Mouse (Mus musculus) thymus, adult 18-20 months (tissue): ENCODE results near the gene Agrp.
"Not testable (repeated sequence)": the region's sequence is repeated elsewhere in the genome, so short reads cannot be mapped to it uniquely, and the experiment has no call there.

ENCODE experiments used
- DNase-seq, 2 experiments: peaks; one replicate each; pipeline ENCODE4 v3.0.0; 2022; ENCODE audit warnings: mixed read lengths in 2 of 2

The Agrp gene

DNA sequence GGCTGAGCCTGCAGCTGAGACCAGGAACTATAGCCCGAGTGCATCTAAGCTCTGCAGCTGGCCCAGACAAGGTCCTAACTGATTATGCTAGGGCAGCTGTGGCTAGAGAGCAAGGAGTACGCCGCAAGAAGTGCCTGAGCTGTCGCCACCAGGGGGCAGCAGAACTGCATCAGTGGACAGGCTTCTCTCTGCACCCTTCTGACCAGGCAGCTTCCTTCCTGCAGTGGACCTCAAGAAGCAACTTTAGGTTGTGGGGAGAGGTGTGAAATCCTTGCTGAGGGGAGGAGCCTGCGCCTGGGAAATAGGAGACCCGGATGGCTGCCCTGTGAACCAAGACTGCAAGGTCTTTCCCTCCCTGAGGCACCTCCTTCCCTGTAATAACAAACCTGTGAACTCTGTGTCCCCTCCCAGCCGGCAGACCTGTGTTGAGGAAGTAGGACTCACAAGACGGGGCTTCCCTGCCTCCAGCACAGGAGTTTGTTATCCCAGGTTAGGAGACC is 14.7 kb downstream of the Agrp start:
- DNase-seq, result peak; percentile 92 to 95

DNA sequence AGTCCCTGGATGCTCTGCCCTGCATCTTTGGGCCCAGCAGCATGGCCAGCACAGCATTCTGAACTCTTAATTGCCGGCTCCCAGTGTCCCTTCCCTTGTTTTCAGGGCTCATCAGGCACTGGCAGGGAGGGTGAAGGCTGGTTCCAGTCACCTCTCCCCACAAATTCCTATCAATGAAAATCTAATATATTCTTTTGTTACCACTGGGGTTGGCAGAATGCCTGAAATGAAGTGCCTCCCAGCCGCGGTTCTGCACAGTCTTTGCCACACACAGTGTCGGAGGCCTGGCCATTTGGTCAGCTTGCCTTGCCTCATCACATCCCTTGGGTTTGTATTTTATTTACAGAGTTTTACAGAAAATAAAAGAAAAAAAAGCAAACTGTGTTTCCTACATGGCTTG is 15.4 kb downstream of the Agrp start:
- DNase-seq, result no peak

DNA sequence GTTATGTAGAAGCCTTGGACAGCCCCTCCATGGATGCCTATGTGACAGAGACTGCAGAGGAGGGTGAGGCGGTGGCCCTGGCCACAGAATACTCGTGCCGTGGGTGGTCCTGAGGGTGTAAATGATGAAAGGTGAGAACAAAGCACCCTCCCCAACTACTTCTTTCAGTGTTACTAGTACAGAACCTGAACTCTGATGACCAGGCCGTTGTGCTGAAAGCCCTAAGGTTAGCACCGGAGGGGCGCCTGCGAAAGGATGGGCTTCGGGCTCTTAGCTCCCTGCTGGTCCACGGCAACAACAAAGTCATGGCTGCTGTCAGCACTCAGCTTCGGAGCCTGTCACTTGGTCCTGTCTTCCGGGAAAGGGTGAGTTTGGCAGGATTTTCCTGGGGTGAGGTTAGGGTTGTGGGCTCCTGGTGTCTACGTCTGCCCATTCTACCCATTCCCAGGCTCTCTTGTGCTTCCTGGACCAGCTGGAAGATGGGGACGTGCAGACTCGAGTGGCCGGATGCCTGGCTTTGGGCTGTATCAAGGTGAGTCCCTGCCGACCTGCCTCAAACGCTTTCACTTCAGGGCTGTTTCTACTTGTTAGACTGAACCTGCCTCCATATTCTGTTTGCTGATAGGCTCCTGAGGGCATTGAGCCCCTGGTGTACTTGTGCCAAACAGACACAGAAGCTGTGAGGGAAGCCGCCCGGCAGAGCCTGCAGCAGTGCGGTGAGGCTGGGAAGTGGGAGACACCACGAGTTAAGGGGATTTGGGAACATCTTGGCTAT is 16.1 kb downstream of the Agrp start:
- no peak for DNase-seq

DNA sequence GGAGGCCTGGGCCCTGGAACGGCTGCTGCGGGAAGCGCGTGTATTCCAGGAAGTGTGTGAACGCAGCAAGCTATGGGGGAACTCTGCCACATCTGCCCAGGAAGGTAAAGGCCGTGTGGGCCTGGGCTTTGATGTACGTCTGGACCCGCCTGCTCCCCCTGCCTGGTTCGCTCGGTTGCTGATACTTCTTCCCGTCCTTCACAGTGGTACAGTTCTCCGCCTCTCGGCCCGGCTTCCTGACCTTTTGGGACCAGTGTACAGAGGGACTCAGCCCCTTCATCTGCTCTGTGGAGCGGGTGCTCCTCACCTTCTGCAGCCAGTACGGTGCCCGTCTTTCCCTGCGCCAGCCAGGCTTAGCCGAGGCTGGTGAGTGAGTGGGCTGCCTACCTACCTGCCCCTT is 17.0 kb downstream of the Agrp start:
- DNase-seq, result no peak

DNA sequence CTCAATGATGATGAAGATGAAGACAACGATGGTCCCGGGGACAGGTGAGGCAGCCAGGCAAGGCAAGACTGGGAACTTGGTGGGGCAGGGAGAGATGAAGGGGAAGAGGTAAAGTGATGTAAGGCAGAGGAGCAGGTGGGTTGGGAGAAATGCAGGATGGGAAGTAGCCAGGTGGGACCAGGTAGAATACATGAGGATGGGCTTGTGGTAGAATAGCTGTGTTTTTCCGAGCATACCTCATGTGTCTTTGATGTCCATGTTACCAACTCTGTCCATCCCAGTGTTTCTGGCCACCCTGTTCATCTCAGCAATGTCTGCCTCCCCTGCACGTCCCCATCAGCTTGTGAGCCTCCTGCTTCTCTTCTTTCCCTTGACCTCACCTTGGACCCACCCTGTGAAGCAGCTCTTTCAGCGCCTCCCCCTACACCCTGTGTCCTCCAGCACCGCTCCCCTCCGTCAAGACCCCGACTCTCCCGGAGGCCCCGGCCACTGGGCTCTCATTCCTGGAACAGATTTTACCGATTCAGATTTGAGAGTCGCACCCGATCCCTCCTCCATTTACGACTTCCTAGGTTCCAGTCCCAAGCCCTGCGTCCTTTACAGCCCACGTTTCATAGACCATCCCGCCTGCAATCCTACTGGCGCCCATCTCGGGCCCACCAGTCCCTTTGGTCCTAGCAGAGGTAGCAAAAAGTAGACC is 18.2 kb downstream of the Agrp start:
- DNase-seq, result peak in 1 of 2 experiments; percentile 11

DNA sequence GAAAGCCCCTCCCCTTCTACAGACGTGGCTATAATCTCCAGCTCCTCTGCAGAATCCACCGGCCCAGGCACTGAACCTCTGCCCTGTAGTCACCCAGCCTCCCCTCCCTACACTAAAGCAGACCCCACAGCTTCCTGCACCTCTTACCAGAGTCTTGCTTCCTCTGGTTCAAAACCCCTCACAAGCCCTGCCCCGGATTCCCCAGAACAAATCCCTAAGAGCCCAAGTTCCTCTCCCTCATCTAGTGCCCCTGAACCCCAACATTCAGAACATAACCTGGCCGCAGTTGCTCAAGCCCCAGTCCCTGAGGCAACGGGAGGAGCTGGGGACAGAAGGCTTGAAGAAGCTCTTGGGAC is 18.9 kb downstream of the Agrp start:
- DNase-seq, result no peak

DNA sequence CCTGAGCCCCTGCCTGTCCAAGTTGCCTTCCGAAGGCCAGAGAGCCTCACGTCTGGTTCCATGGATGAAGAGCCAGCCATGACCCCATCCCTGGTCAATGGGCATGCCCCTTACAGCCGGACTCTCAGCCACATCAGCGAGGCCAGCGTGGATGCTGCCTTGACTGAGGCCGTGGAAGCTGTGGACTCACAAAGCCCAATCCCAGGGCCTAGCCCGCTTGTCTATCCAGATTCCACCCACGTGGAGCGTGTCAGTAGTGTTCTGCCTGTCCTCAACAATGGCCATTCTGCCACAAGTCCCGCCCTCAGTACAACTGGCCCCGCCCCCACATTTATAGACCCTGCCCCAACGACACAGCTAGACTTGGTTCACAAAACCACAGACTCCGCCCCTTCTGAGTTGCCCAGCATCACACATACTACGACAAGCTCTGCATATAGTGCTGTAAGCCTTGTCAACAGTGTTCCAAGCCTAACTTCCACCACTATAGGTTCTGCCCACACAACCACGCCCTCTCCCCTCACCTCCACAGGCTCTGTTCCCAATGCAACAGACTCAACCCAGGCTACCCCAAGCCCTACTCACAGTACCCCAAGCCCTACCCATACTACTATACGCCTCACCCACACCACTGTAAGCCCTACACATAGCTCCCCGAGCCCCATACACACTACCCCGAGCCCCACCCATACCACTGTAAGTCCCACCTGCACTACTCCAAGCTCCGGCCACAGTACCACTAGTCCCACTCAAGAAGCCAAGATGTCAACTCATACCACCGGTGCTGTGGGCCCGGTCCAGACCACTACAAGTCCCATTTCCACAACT is 19.5 kb downstream of the Agrp start:
- DNase-seq, result peak; percentile 14 to 46

DNA sequence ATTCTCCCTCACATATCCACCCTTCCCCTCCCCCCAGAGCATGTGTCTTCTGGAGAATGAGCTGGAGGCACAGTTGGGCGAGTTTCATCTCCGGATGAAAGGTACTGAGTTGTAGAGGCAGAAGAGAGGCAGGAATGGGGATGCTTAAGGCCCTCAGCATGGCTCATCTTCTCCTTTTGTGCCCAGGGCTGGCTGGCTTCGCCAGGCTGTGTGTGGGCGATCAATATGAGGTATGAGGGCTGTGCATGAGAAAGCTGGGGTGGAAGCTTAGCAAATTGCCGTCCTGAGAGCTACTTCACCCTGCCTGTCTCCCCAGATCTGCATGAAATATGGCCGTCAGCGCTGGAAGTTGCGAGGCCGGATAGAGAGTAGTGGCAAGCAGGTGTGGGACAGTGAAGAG is 21.3 kb downstream of the Agrp start:
- no peak for DNase-seq

DNA sequence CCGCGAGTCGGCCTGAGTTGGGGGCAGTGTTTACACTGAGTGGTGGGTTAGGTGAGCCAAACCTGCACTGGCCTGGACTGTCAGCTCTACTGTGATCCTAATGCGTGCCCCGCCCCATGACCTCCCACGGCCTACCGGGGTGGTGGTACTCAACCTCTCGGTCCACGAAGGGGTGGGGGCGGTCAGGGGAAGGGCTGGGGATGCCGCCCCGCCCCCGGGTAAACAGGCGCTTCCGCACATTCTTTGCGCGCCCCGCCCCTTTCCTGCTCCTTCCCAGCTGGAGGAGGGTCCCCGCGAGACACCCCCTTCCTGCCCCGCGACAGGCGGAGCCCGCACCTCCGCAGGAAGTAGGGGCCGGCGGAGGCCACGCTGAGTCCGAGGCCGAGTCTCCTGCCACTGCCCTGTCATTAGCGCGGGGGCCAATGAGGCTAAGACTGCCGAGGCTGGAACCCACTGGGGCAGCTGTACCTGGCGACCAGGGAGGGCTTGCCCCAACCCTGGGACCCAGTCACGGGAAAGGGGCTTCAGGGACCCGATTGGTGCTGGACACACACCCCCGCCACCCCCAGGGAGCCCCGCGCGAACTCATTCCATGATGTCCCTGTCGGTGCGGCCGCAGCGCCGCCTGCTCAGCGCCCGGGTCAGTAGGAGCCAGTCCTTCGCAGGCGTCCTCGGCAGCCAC is 23.2 kb downstream of the Agrp start:
- DNase-seq, result peak; percentile 81 to 83

DNA sequence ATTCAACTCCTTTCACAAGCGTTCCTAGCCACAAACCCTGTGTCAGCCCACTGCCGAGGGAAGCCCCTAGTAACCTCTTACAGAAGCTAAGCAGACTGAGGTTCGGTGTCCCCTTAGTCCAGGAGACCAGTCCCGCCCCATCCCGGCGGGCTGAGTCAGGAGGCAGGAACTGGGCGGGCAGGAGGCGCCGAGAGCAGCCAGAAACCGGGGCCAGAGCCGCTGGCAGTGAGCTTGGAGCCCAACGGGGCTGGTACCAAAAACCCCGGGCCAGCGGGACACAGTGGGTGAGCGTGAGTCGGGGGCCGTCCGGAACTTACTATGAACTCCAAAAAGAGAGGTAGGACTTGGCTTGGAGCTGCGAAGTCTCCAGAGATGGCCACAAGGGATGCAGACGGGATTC is 24.2 kb downstream of the Agrp start:
- DNase-seq, result peak in 1 of 2 experiments; percentile 24

DNA sequence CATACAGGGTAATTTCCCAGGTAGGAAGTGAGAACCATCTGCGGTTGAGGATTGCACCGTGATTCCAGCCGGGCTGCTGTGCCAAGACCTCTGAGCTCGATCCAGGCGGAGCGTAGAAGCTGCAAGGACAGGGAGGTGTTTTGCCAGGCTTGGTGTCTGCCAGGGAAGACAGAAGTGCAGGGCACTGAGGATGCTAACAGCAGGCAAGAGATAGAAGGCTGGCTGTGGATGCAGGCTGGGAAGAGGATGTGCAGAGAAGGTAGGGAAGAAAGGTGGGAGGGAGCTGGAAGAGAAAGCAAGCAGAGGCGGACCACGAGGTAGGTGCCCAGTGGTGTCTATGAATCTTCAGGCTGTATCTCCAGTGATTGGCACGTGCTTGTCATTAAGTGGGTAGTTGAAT is 25.4 kb downstream of the Agrp start:
- no peak for DNase-seq

DNA sequence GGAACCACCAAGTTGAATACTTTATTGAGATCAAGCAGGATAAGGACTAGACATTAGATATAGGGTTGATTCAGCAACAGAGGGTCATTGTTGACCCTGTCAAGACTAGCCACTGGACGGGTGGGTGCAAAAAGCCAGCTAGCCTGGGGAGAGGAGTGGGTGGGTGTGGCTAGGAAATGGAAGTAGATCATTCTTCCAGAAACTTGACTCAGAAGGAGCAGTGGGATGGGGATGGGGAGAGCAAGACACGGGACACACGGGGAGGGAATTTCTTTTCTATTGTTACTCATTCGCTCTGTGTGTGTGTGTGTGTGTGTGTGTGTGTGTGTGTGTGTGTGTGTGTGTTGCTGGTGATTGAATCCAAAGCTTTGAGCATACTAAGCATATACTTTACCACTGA is 27.4 kb downstream of the Agrp start:
- no peak for DNase-seq

DNA sequence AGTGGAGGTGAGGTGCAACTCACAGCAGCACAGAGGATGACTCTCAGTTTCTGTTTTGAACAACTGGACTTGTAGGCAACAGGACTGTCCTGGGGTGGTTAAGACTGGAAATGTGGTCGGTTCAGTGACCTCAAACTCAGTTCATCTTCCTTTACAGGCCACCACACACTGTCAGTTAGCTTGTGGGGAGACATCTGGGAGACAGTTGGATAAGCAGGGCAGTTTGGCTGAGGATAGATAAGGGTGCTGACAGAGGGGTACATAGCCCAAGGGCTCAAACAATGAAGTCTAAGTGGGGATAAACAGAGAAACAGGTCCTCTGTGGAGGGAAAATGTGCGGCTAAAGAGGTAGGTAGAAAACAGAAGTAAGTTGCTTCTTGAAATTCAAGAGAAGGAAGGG is 27.8 kb downstream of the Agrp start:
- no peak for DNase-seq

DNA sequence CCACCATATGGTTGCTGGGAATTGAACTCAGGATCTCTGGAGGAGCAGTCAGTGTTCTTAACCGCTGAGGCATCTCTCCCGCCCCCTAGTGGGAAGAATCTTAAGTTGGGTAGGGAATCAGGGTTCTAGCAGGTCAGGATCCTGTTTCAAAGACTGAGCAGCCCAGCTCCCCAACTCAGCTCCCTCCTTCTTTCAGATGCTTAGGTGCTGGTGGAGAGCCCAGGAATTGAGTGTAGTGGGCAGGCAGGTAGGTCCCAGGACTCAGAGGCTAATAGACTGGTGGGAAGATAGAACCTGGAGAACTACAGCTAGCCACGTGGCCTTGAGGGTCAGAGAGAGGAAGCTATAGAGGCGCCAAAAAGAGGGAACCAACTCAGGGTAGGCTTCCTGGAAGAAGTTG is 29.5 kb downstream of the Agrp start:
- peak; percentile 32 to 64 for DNase-seq

DNA sequence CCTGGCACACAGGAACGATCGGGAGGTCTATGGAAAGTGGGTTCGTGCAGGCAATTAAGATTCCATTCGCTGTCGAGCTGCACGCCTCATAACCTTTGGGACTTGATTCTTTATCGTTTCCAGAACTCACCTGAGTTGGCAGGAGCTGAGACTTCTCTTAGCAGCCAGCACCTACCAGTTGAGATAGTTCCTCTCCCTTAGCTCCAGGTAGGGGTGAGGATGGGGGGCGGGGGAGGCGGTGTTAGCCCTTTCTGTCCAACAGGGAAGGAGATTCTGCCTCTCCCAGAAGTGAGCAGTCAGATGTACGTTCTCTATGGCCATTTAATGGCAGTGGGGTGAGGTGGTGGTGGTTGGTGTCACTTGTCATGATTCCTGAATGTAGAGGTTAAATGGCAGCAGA is 30.1 kb downstream of the Agrp start:
- no peak for DNase-seq

DNA sequence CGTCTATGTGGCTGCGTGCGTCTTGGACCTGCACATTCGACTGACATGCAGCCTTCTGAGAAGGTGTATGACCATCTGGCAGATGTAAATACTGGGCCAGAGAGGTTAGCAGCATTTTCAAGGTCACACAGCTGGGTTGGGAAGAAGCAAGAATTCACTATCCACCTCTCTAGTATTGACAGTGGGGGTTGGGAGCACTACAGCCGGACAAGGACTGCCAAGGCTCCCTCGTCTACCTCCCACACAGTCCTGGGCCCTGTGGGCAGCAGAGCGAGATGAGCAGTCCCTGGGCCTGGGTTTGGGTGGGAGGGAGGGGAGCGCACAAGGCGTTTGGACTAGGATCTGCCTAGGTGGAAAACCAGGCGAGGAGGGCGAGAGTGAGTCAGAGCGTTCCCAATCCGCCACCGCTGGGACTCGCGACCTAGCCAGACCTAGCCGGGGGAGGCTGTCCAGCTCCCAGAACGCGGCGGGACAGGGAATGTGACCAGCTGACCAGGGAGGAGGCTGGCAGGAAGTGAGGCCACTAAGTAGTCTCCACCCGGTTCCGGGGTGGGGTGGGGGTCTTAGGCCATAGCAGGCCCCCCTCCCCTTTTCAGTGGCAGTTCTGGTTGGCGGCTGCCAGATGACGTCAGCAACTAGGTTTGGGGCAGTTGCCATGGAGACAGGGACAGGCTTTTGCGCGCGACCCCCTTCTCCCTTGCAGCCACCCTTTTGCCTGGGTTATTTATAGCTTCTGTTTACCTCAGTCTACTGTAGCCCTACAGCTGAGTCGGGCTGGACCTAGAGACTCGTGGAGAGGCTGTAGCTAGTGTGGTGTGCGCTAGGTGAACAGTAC is 30.8 kb downstream of the Agrp start:
- peak; percentile 77 to 86 for DNase-seq

DNA sequence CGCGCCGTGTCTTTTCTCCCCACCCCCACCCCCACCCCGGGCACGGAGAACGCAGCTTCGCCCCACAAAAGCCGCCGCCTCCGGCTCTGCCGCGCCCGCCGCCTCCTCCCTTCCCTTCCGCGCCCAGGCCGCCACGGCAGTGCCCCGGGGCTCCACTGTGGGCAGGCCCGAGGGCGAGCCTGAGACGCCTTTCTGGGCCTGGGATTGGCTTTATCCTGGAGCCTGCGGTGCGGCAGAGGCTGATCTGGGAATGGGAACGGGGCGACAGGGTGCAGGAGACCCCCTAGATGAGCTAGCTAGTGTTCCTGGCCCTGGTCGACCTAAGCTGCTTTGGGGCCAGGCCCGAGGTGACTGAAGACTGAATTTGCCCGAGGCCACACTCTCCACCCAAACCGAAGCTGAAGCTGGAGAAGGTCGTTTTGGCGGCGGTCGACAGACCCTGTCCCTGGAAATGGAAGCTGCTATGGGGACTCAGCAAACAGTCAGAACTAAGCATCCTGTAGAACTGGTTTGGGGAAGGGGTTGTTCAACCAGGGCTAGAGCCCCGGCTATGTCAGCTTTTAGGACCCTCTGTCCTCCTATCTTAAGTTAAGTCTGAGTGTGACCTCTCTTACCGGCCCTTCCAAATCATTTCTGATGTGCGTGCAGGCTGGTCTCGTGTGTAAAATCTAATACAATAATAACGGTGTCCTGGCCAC is 31.6 kb downstream of the Agrp start:
- DNase-seq, result peak; percentile 55 to 64

DNA sequence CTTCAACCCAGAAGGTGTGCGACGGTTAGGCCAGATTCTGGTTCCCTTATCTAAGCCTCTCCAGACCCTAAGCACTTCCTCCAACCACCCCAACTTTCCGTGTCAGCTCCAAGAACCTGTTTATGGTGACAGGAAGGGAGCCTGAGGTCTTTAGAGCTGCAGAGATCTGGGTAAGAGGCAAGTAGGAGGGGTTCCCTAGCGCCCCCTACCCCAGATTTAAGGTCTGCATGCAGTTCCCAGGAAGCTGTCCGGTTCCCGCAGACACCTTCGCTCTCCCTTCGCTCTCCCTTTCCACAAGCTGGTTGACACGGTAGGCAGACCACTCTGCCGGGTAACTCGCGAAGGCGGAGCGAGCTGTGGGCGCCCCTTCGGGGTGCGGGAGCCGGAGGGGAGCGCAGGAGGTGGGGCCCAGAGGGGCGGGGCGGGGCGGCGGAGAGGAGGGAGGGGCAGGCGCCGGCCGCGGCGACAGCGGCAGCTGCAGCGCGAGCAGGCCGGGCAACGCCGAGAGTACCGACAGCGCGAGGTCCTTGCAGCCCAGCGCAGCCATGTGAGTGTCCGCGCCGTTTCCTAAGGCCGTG is 32.3 kb downstream of the Agrp start, which contains the start of gene Ripor1:
Gene Ripor1 (plus strand): TSS at position 452 of the 578 bp plus-strand sequence.
- peak; percentile 84 to 89 for DNase-seq

DNA sequence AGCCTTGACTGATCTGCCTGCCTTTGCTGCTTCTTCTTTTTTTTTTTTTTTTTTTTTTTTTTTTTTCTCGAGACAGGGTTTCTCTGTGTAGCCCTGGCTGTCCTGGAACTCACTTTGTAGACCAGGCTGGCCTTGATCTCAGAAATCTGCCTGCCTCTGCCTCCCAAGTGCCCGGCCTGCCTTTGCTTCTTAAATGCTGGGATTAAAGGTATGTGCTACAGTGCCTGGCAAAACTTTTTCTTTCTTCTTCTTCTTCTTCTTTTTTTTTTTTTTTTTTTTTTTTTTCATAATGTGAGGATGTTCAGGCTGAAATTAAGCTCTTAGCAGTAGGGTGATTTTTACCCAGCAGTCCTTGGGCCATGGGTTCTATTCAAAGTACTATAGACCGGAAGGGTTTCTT is 34.7 kb downstream of the Agrp start:
- DNase-seq, result not testable (repeated sequence)

DNA sequence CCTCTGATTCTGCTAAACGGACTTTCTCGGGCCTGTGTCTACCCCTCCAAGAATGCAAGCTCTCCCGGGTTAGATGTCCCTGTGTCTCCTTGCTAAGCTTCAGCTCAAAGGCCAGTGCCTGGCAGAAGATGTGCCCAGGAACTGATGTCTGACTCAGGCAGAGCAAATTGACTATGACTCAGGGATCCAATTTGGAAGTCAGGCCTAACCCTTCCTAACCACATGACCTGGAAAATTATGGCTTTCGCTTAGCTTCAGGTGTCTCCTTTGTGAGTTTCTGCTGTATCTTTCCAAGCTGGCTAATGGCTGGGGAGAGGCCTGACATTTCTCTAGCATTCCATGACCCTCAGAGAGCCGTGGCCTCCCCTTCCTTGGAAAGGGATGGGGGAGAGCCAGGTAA is 35.9 kb downstream of the Agrp start:
- DNase-seq, result no peak

DNA sequence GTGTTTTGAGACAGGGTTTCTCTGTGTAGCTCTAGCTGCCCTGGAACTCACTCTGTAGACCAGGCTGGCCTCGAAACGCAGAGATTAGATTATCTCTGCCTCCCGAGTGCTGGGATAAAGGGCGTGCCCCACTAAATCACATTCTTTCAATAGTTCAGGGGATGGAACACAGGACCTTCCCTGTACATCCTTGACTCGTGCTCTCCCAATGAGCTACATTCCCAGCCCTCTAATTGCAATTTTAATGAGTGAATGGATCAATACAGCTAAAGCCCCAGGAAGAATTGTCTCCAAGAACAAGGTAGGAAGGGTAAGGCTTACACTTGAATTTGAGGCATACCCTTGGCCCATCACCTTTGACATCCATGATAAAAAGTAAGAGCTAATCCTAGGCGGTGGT is 38.4 kb downstream of the Agrp start:
- DNase-seq, result no peak
